Mouse (Mus musculus) ovary, adult 18-20 months (tissue): ENCODE data around the gene Saxo2.

Experiments
- DNase-seq: peaks from one replicate; pipeline ENCODE4 v3.0.0; 2022; ENCODE audit warnings: low spot score, mixed read lengths

The Saxo2 gene

DNA sequence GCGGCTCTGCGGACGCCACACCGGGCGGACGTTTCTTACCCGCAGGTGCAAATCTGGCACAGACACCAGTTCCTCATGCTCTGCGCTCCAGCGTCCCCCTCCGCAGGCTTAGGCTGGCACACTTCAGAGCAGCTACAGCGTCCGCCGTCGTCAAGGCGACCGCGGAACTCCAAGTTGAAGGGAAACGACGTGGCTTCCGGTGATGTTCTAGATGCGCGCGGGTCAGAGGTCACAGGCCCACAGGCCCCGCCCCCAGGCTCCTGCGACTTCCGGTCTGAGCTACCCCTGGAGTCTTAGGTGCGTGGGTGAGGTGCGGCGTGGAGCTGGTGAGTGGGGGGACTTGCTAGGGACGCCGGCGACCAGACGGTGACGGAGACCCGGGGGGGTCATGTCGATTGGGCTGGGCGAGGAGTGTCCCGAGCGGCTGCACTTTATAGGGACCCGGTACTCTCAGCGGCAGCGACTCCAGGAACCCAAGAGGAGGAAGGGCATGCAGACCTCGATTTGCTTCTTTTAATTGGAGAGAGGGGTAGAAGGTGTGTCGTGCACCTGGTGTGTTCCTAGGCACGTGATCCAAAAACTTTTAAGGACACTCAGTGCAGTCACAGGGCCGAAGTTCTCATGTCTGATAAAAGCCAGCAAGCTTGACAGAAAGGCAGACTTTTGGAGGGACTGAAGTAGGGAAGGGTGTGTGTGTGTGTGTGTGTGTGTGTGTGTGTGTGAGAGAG, at the start of gene Saxo2, which contains the start of gene Efl1:
Gene Saxo2 (minus strand): TSS at position 176 of the 728 bp plus-strand sequence.
Gene Efl1 (plus strand): TSS at position 262 of the 728 bp plus-strand sequence.
- DNase-seq, result peak; percentile 86

DNA sequence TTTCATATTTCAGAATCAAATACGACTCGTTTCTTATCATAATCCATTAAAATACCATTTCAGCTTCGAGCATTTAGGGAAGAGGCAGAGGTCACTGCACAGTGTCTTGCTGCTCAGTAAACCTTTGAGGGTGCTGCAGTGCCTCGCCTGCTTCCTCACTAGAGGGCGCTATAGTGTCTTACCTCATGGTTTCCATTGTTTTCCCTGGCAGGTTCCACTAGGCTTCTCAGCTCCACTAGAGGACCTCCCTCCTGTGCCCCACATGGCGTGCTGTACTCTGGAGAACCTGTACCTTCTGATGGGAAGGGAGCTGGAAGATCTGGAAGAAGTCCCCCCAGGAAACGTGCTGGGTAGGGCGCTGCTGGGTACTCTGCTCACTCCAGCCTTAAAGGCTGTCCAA, 49.3 kb upstream of the Saxo2 start:
- DNase-seq, result no peak

DNA sequence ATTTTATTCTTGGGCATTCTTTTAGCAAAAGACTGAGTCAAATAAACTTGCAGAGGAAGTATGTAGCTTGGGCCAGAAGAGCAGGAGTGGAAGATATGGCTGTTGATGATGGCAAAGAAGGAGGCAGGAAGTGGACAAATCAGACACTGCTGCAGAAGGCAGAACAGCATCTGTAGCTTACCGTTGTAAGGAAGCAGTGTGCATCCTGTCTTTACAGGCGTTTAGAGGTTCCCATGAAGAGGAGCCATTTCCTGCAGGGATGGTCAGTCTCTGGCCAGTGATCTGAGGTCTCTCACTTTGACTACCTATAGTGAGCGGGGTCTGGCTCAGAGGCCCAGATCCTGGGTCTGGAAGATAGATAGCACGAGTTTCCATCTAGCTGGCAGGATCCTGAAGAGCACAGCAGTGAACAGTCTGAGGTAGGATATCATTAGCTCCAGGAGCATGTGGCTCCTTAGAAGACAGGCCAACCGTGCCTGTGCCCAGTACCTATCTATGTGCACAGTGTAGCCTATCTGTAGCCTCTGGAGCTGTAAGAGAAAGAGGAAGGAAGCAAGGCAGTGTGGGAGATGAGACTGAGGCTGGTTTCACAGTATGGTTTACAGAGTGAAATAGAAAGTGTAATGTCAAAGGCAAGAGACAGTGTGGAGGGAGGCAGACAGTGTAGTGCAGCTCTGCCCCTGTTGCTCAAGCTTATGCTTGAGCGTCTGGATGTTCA, 42.9 kb upstream of the Saxo2 start:
- no peak for DNase-seq

DNA sequence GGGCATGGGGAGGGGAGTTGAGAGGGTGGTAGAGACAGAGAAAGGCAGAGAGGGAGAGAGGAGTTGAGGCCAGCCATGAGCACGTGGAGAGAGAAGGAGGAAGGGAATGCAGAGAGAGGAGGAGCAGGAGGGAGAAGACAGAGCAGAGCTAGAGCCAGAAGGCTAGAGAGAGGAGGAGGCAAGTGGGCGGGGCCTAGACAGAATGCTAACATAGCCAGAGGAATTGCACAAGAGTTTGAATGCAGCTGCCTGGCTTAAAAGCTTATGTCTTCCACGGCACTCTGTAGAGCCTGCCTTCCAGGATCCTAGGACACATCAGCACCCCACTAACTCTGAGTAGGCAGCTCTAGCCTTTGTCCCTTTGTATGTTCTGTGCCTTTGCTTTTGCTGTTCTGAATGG, 40.4 kb upstream of the Saxo2 start:
- DNase-seq, result peak; percentile 8

DNA sequence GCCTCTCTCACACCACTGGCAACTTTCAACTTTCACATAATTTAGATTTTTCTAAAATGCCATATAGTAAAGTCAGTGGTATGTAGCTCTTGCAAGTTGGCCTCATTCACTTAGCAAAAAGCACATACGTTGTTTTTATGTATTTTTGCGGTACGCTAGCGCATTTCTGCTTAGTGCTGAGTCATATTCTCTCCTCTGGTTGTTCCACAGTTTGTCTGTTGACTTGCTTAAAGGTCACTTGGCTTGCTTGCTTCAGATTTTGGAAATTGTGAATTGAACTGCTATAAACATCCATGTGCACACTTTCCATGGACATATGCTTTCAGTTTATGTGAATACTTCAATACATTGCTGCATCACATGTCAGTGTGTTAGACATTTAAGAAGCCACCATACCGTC, 31.6 kb upstream of the Saxo2 start:
- no peak for DNase-seq

DNA sequence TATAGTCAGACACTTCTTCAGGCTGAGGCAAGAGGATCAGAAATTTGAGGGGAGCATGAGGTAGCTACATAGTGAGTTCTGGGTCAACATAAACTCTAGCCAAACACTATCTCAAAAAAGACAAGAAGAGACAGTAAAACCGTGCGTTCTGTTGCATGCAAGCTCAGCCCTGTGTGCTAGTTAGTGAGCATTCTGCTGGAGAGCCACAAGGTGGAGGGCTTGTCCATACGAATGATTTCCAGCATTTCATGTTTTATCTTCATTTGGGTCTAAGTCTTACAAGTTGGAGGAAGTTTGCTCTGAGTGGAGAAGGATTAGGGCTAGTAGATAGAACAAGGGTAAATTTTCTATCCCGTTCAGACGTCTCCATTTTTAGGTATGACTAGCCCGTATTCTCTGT, 28.5 kb upstream of the Saxo2 start:
- no peak for DNase-seq

DNA sequence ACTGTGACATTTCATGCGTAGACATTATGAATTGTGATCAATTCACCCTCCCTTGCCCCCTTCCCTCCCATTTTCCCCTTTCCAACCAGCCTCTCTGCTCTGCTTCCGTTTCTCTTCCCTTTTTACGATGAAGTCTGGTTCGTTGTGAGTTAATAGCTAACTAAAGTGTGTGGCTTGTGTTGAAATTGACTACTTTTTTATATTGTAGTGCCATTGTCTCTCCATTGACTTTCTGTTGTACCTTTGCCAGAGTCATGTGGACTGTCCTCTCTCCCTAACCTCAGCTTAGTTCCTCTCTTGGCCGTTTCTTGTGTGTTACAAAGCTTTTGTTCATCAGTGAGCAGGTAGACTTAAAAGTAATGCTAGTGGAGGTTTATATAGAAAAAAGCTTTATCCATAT, 27.7 kb upstream of the Saxo2 start:
- DNase-seq, result no peak

DNA sequence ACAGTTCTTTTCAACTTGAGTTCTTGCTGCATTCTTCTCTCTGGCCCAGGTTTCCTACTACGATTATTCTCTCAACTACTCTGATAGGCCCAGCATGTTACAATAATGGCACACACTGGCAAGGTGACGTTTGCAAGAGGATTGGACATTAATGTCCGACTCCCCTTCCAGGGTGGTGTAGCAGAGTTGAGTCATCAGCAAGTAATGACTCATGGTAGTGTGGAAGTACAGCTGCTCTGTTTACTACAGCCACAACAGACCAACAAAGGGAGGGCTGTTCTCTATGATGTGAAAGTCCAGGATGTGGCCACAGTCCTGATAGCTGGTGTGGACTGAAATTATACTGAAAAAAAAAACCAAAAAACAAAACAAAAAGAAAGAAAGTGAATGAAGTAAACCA, 16.3 kb upstream of the Saxo2 start:
- no peak for DNase-seq

DNA sequence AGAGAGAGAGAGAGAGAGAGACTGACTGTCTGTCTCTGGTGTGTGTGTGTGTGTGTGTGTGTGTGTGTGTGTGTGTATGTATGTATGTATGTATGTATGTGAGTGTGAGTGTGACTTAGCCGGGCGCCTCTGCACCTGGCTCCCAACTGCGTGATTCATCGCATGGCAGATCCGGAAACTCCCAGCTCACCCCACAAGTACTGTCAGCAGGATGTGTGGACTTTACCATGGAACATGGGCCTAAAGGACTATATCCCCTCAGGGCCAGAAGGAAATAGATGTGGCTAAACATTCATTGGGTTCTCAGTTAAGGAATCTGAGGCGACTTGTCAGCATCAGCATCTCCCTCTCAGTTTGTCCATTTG, 735 bp upstream of the Saxo2 start:
- no peak for DNase-seq

DNA sequence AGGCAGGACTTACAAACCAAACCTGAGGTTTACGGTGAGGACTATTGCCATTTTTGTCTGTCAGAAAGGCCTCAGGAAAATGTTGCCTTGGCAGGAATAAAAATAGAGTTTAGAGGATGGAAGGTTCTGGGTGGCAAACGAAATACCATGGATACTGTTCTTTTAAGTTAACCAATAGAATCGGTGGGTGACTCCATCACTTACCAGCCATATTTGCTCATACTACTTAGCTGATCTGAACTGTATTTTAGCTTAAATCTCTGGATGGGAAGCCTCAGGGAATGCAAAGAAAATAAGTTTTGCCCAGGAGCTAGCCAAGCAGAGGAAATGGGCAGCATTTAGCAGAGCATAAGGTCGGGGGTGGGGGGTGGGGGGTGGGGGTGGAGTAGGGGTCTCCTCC, 419 bp downstream of the Saxo2 start:
- no peak for DNase-seq

DNA sequence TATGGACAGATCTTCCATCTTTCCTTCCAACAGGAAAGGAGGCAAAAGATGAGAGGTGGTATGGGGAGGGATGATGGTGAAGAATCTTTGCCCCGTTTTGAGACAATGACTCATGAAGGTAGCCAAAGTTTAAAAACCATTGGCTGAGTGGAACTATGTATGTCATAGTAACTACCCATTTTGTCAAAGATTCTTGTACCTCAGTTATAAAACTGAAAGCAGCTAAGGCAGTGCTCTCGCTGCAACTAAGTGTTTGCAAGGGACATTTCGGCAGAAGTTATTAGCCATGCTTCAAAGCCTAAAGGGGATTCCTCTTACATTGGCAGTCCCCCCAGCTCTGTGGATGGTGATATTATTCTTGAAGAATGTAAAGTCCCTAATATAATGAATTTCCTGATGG, 1.1 kb downstream of the Saxo2 start:
- DNase-seq, result no peak

DNA sequence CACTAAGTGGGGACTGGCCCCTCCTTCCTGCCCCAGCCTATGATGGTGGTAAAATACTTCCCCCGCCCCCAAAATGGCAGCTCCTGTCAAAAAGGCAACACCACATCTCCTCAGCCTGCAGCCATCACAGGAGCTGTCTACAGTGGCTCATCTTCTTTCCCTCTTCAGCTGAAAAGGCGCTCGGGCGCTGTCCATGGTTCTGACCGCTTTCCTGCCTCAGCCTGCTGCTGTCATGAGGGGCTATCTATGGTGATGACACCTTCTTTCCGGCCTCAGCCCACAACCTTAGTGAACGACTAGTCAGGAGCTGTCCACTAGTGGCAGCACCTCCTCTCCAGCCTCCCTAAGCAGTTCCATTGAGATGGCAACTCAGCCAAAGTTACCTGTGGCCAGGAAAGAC, 23.0 kb downstream of the Saxo2 start:
- peak; percentile 7 for DNase-seq

DNA sequence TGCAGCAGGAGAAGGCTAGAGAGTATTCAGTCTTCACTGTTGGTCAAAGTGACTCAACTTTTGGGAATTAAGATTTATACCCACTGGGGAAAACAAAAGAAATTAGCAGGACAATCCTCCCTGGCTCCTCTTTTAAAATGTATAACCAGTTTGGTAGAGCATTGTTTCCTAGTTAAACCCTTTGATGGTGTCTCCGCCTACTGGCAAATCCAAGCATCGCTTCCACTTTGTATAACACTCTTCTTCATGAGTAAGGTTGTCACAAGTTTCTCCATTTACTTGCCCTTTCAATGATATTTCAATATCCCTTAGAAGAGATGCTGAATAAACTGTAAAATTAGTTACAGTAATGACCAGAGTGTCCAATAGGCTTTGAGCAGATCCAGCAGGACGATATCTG, 38.7 kb downstream of the Saxo2 start:
- no peak for DNase-seq

DNA sequence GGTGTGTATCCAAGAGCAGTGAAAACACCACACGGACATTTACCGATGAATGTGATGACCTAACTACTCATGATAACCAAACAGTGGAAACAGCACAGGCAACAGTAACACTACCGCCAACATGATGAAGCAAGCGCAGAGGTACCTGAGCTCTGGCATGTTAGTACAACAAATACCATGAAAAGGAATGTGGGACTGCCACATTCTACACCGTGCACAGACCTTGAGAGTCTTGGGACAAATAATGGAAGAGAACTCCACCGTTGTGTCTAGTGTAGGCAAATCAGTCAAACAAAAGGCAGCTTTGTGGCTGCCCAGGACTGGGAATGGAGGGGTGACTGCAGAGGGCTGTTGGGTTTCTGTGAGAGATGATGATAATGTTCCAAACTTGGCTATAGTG, 42.9 kb downstream of the Saxo2 start:
- no peak for DNase-seq

DNA sequence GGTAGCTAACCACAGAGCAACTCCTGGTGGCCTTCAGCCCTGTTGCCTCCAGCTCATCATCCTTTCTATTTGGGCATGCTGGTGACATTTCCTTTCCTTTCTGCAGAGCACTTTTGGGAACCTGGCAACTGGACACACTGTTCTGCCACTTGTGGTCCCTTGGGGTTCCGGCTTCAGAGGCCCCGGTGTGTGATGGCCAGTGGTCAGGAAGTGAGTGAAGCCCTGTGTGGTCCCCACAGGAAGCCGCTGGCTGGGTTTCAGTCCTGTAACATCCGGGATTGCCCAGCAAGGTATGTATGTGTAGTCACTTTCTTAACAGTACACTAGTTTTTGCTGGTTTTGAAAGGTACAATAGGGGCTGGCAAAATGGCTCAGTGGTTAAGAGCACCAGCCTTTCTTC, 46.3 kb downstream of the Saxo2 start:
- no peak for DNase-seq

DNA sequence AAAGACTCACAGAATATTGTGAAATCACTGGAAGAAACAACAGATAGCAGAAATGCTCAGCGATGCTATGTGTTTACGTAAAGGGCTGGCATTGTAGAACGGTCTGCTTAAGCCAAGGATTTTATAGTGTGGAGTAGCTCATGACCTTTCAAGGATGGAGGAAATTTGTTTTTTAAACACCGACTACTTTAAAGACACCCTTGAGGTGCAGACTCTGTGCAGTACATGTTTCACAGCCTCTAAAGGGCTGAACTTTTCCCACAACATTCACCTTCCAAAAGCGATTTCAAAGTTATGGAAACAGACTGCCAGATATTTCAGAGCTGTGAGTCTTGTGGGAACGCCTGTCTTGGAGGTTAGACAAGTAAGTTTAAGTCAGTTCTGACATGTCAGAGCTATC, 57.4 kb downstream of the Saxo2 start:
- no peak for DNase-seq
